Mouse (Mus musculus): ENCODE data around the gene Fxyd7. TPM values are rescaled to one million over a fixed set of nuclear protein-coding genes. Genes with fewer than 3 reads are reported as not detected.

Fxyd7 gene
- polyA plus RNA-seq, 1 experiment from 2014 or later: 40.9 TPM

GRCm38 (mm10) chr7:31081106-31081505 lies 29.8 kb upstream of the Fxyd7 start:
- H3K4me1 ChIP-seq (ENCODE audit: control insufficient read depth, insufficient read depth, low read length): peaks cover 23% of the 10 kb centered on the region
- no peak overlapping the region for H3K27ac ChIP-seq (replicated peaks; ENCODE audit: low read depth, low read length)
- no peak overlapping the region for H3K4me3 ChIP-seq (ENCODE audit: low read depth, low read length)
- H3K27me3 ChIP-seq (replicated peaks; ENCODE audit: control insufficient read depth, insufficient read depth, low read length): no peaks in the 10 kb centered on the region
- no peak overlapping the region for H3K4me2 ChIP-seq (ENCODE audit: low read depth, low read length)
- DNase-seq (ENCODE audit: low spot score) (no peak), ATAC-seq (ENCODE audit: low read depth) (no peak)
- no peak overlapping the region for H3K9ac ChIP-seq (ENCODE audit: low read depth, low read length)
- no peaks in the 10 kb centered on the region for H3K36me3 ChIP-seq (ENCODE audit: control insufficient read depth, insufficient read depth, low read length)
- 24% methylated on average over 1 of the region's 1 CpGs for WGBS
- H3K9me3 ChIP-seq (ENCODE audit: control insufficient read depth, low read length): no peaks in the 10 kb centered on the region

GRCm38 (mm10) chr7:31080611-31081010 lies 29.3 kb upstream of the Fxyd7 start:
- H3K9me3 ChIP-seq (ENCODE audit: control insufficient read depth, low read length): no peaks in the 10 kb centered on the region
- no peak overlapping the region for H3K9ac ChIP-seq (ENCODE audit: low read depth, low read length)
- no peaks in the 10 kb centered on the region for H3K36me3 ChIP-seq (ENCODE audit: control insufficient read depth, insufficient read depth, low read length)
- ATAC-seq (ENCODE audit: low read depth): no peak
- DNase-seq (ENCODE audit: low spot score): no peak
- no peaks in the 10 kb centered on the region for H3K27me3 ChIP-seq (replicated peaks; ENCODE audit: control insufficient read depth, insufficient read depth, low read length)
- WGBS: 25% methylated on average over 3 of the region's 3 CpGs
- H3K4me1 ChIP-seq (ENCODE audit: control insufficient read depth, insufficient read depth, low read length): peaks cover 23% of the 10 kb centered on the region
- no peak overlapping the region for H3K27ac ChIP-seq (replicated peaks; ENCODE audit: low read depth, low read length)
- H3K4me3 ChIP-seq (ENCODE audit: low read depth, low read length): no peak overlapping the region
- no peak overlapping the region for H3K4me2 ChIP-seq (ENCODE audit: low read depth, low read length)

- H3K4me2 ChIP-seq (ENCODE audit: low read depth, low read length): no peak overlapping the region
- 86% methylated on average over 8 of the region's 8 CpGs for WGBS
- H3K9me3 ChIP-seq (ENCODE audit: control insufficient read depth, low read length): no peaks in the 10 kb centered on the region
- H3K36me3 ChIP-seq (ENCODE audit: control insufficient read depth, insufficient read depth, low read length): no peaks in the 10 kb centered on the region
- no peak overlapping the region for H3K4me3 ChIP-seq (ENCODE audit: low read depth, low read length)
- H3K4me1 ChIP-seq (ENCODE audit: control insufficient read depth, insufficient read depth, low read length): peaks cover 18% of the 10 kb centered on the region
- no peak for DNase-seq (ENCODE audit: low spot score)
- ATAC-seq (ENCODE audit: low read depth): no peak
- H3K27ac ChIP-seq (replicated peaks; ENCODE audit: low read depth, low read length): no peak overlapping the region
- no peak overlapping the region for H3K9ac ChIP-seq (ENCODE audit: low read depth, low read length)
- no peaks in the 10 kb centered on the region for H3K27me3 ChIP-seq (replicated peaks; ENCODE audit: control insufficient read depth, insufficient read depth, low read length)
These were observed 28.4 kb upstream of the Fxyd7 start for GRCm38 (mm10) chr7:31079670-31080069.

DNA sequence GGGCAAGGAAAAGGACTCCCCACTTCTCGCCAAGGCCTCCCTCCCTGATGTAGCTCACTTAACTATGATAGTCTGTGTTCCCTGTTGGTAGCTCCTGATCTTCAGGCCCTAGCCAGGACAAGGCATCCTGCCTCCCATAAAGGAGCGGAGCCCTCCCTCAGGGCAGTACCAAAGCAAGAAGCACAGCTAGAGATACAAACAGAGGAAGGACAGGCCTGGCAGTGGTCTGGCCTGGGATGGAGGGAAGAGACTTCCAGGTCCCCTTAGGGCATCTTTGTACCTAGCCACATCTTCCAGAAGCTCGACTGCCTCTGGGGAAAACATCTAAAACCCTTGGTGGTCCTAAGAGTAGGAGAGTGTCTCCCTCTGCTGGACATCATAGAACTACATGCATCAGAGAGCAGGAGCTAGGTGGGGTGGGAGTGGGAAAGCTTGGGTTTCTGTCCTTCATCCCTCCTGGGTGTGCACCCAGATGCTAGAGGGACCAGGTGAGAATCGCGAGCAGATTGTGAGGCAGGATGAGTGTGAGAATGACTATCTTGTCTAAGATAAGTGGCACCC lies 26.7 kb upstream of the Fxyd7 start:
- ATAC-seq (ENCODE audit: low read depth): peak; percentile 38; the same call in 1 of the 2 replicates
- H3K27ac ChIP-seq (replicated peaks; ENCODE audit: low read depth, low read length): peak overlapping the region; percentile 4; the same call in 1 of the 2 replicates

GRCm38 (mm10) chr7:31077470-31077869 lies 26.2 kb upstream of the Fxyd7 start:
- no peaks in the 10 kb centered on the region for H3K36me3 ChIP-seq (ENCODE audit: control insufficient read depth, insufficient read depth, low read length)
- no peak overlapping the region for H3K4me2 ChIP-seq (ENCODE audit: low read depth, low read length)
- 15% methylated on average over 6 of the region's 6 CpGs for WGBS
- no peak overlapping the region for H3K9ac ChIP-seq (ENCODE audit: low read depth, low read length)
- DNase-seq (ENCODE audit: low spot score) (peak; percentile 54), ATAC-seq (ENCODE audit: low read depth) (peak; percentile 58; the same call in 1 of the 2 replicates)
- H3K27me3 ChIP-seq (replicated peaks; ENCODE audit: control insufficient read depth, insufficient read depth, low read length): no peaks in the 10 kb centered on the region
- H3K9me3 ChIP-seq (ENCODE audit: control insufficient read depth, low read length): no peaks in the 10 kb centered on the region
- peaks cover 8% of the 10 kb centered on the region; the same call in 1 of the 2 replicates for H3K4me1 ChIP-seq (ENCODE audit: control insufficient read depth, insufficient read depth, low read length)
- peak overlapping the region; percentile 52 for H3K27ac ChIP-seq (replicated peaks; ENCODE audit: low read depth, low read length)
- no peak overlapping the region for H3K4me3 ChIP-seq (ENCODE audit: low read depth, low read length)

More for the DNA sequence above, 26.7 kb upstream of the Fxyd7 start:
- no peaks in the 10 kb centered on the region for H3K27me3 ChIP-seq (replicated peaks; ENCODE audit: control insufficient read depth, insufficient read depth, low read length)
- H3K4me2 ChIP-seq (ENCODE audit: low read depth, low read length): no peak overlapping the region
- H3K36me3 ChIP-seq (ENCODE audit: control insufficient read depth, insufficient read depth, low read length): no peaks in the 10 kb centered on the region
- no peaks in the 10 kb centered on the region for H3K9me3 ChIP-seq (ENCODE audit: control insufficient read depth, low read length)
- 38% methylated on average over 5 of the region's 5 CpGs for WGBS
- H3K4me1 ChIP-seq (ENCODE audit: control insufficient read depth, insufficient read depth, low read length): peaks cover 8% of the 10 kb centered on the region; the same call in 1 of the 2 replicates
- DNase-seq (ENCODE audit: low spot score): peak; percentile 89
- H3K9ac ChIP-seq (ENCODE audit: low read depth, low read length): no peak overlapping the region
- no peak overlapping the region for H3K4me3 ChIP-seq (ENCODE audit: low read depth, low read length)

- H3K27me3 ChIP-seq (replicated peaks; ENCODE audit: control insufficient read depth, insufficient read depth, low read length): no peaks in the 10 kb centered on the region
- H3K9ac ChIP-seq (ENCODE audit: low read depth, low read length): 0 out of 2 replicates have a peak within 1 kb of the TSS, but pooled peaks have one; percentile 3
- peak within 1 kb of the TSS; percentile 4; the same call in 1 of the 2 replicates for H3K4me3 ChIP-seq (ENCODE audit: low read depth, low read length)
- H3K27ac ChIP-seq (replicated peaks; ENCODE audit: low read depth, low read length): peak within 1 kb of the TSS; percentile 52
- H3K4me1 ChIP-seq (ENCODE audit: control insufficient read depth, insufficient read depth, low read length): peaks cover 8% of the 10 kb centered on the region; the same call in 1 of the 2 replicates
- no peaks in the 10 kb centered on the region for H3K9me3 ChIP-seq (ENCODE audit: control insufficient read depth, low read length)
- ATAC-seq (ENCODE audit: low read depth): peak; percentile 60; the same call in 1 of the 2 replicates
- peak; percentile 65 for DNase-seq (ENCODE audit: low spot score)
- peak within 1 kb of the TSS; percentile 25 for H3K4me2 ChIP-seq (ENCODE audit: low read depth, low read length)
- H3K36me3 ChIP-seq (ENCODE audit: control insufficient read depth, insufficient read depth, low read length): no peaks in the 10 kb centered on the region
- 30% methylated on average over 5 of the region's 5 CpGs for WGBS
These were observed 25.2 kb upstream of the Fxyd7 start, which contains the start of gene Fxyd3 for GRCm38 (mm10) chr7:31076492-31076891. Gene Fxyd3 (minus strand): TSS chr7:31076704.

GRCm38 (mm10) chr7:31074713-31075069 lies 23.4 kb upstream of the Fxyd7 start:
- DNase-seq (ENCODE audit: low spot score) (no peak), ATAC-seq (ENCODE audit: low read depth) (no peak)
- H3K36me3 ChIP-seq (ENCODE audit: control insufficient read depth, insufficient read depth, low read length): no peaks in the 10 kb centered on the region
- H3K4me2 ChIP-seq (ENCODE audit: low read depth, low read length): no peak overlapping the region
- H3K9me3 ChIP-seq (ENCODE audit: control insufficient read depth, low read length): no peaks in the 10 kb centered on the region
- peaks cover 8% of the 10 kb centered on the region; the same call in 1 of the 2 replicates for H3K4me1 ChIP-seq (ENCODE audit: control insufficient read depth, insufficient read depth, low read length)
- H3K27ac ChIP-seq (replicated peaks; ENCODE audit: low read depth, low read length): no peak overlapping the region
- no peaks in the 10 kb centered on the region for H3K27me3 ChIP-seq (replicated peaks; ENCODE audit: control insufficient read depth, insufficient read depth, low read length)
- 77% methylated on average over 5 of the region's 5 CpGs for WGBS
- H3K4me3 ChIP-seq (ENCODE audit: low read depth, low read length): no peak overlapping the region
- H3K9ac ChIP-seq (ENCODE audit: low read depth, low read length): no peak overlapping the region

DNA sequence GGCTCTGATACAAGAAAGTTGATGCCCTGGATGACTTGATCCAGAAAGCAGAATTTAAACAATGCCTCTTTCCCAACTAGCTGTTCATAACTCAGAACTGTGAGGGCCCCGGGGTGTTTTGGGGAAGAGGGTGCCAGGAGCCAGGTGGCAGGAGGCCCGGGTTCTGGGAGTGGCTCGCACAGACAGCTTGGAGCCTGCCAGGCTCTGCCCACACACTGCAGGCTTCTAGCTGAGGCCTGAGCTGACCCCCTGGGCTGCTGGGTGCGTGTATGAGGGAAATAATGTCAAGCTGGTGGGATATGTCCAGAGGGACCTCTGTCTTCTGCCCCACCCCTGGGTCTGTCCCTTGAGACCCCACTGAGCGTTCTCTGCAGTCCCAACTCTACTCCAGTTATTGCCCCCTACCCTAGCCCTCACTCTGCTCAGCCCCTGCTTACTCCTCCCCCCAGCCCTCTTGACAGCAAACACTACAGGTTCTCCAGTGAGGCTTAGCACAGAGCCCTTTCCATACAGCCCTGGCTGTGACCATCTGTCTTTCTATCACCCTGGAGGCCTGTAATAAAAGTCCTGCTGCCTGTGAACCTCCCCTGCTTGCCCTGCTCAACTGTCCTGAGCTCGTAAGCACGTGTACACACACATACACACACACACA lies 22.9 kb upstream of the Fxyd7 start:
- H3K4me3 ChIP-seq (ENCODE audit: low read depth, low read length): no peak overlapping the region
- H3K4me2 ChIP-seq (ENCODE audit: low read depth, low read length): no peak overlapping the region
- ATAC-seq (ENCODE audit: low read depth) (no peak), DNase-seq (ENCODE audit: low spot score) (no peak)
- H3K36me3 ChIP-seq (ENCODE audit: control insufficient read depth, insufficient read depth, low read length): no peaks in the 10 kb centered on the region
- WGBS: 71% methylated on average over 7 of the region's 7 CpGs
- H3K27me3 ChIP-seq (replicated peaks; ENCODE audit: control insufficient read depth, insufficient read depth, low read length): no peaks in the 10 kb centered on the region
- no peak overlapping the region for H3K27ac ChIP-seq (replicated peaks; ENCODE audit: low read depth, low read length)
- no peaks in the 10 kb centered on the region for H3K9me3 ChIP-seq (ENCODE audit: control insufficient read depth, low read length)
- H3K9ac ChIP-seq (ENCODE audit: low read depth, low read length): no peak overlapping the region
- H3K4me1 ChIP-seq (ENCODE audit: control insufficient read depth, insufficient read depth, low read length): peaks cover 8% of the 10 kb centered on the region; the same call in 1 of the 2 replicates

All from embryonic facial prominence, embryonic 14.5 days (tissue).